Mouse (Mus musculus) cerebellum, adult 2 months (tissue): ENCODE data around the gene Mars.

Source experiments
- CTCF ChIP-seq: fragments of 200-500 bp; IDR thresholded peaks from 2 replicates; pipeline ENCODE4 v1.5.1; 2011; ENCODE audit warnings: low read depth, mild to moderate bottlenecking, control low read depth, low read length, moderate library complexity, borderline replicate concordance; ENCODE audit not compliant: insufficient read depth
- POLR2A ChIP-seq: fragments of 200-500 bp; IDR thresholded peaks from 2 replicates; pipeline ENCODE4 v1.6.1; 2011; ENCODE audit warnings: low read length, control low read depth, borderline replicate concordance; ENCODE audit not compliant: insufficient read depth

- TF ChIP-seq CTCF (no peak), POLR2A (no peak)
These were observed 34.6 kb upstream of the Mars start for GRCm38 (mm10) chr10:127346173-127346572.
